Mouse (Mus musculus): ENCODE results near the gene 9930021J03Rik. TPM values are rescaled to one million over a fixed set of nuclear protein-coding genes. Genes with fewer than 3 reads are reported as not detected.
A peak's percentile ranks its signal among the peaks of the same experiment; 100 is the strongest.

The 9930021J03Rik gene
- polyA plus RNA-seq, 1 experiment = 32.6 TPM

GRCm38 (mm10) chr19:29717854-29718253, 87.9 kb downstream of the 9930021J03Rik start:
- TF ChIP-seq CTCF (IDR thresholded peaks at IDR 0.05; ENCODE audit: borderline replicate concordance, extremely low read depth, insufficient read depth, insufficient read length) (no peak), POLR2A (IDR thresholded peaks at IDR 0.05; ENCODE audit: borderline replicate concordance, extremely low read depth, insufficient read depth, insufficient read length, poor library complexity, severe bottlenecking) (no peak)
- DNase-seq (ENCODE audit: low read depth) = no peak

- TF ChIP-seq POLR2A (IDR thresholded peaks at IDR 0.05; ENCODE audit: borderline replicate concordance, extremely low read depth, insufficient read depth, insufficient read length, poor library complexity, severe bottlenecking) (no peak), CTCF (IDR thresholded peaks at IDR 0.05; ENCODE audit: borderline replicate concordance, extremely low read depth, insufficient read depth, insufficient read length) (no peak)
- DNase-seq (ENCODE audit: low read depth) = no peak
Measured at GRCm38 (mm10) chr19:29713451-29713850, 92.3 kb downstream of the 9930021J03Rik start.

- no peak for TF ChIP-seq POLR2A (IDR thresholded peaks at IDR 0.05; ENCODE audit: borderline replicate concordance, extremely low read depth, insufficient read depth, insufficient read length, poor library complexity, severe bottlenecking)
- TF ChIP-seq CTCF (IDR thresholded peaks at IDR 0.05; ENCODE audit: borderline replicate concordance, extremely low read depth, insufficient read depth, insufficient read length) = no peak
Measured at GRCm38 (mm10) chr19:29709461-29709860, 96.3 kb downstream of the 9930021J03Rik start.

GRCm38 (mm10) chr19:29708461-29708860, 97.3 kb downstream of the 9930021J03Rik start:
- TF ChIP-seq POLR2A (IDR thresholded peaks at IDR 0.05; ENCODE audit: borderline replicate concordance, extremely low read depth, insufficient read depth, insufficient read length, poor library complexity, severe bottlenecking) (no peak), CTCF (IDR thresholded peaks at IDR 0.05; ENCODE audit: borderline replicate concordance, extremely low read depth, insufficient read depth, insufficient read length) (no peak)
- no peak for DNase-seq (ENCODE audit: low read depth)

More at GRCm38 (mm10) chr19:29709461-29709860, 96.3 kb downstream of the 9930021J03Rik start:
- no peak for DNase-seq (ENCODE audit: low read depth)

GRCm38 (mm10) chr19:29708003-29708402, 97.8 kb downstream of the 9930021J03Rik start:
- TF ChIP-seq POLR2A (IDR thresholded peaks at IDR 0.05; ENCODE audit: borderline replicate concordance, extremely low read depth, insufficient read depth, insufficient read length, poor library complexity, severe bottlenecking) = no peak
- no peak for TF ChIP-seq CTCF (IDR thresholded peaks at IDR 0.05; ENCODE audit: borderline replicate concordance, extremely low read depth, insufficient read depth, insufficient read length)
- no peak for DNase-seq (ENCODE audit: low read depth)

GRCm38 (mm10) chr19:29707314-29707898, 98.4 kb downstream of the 9930021J03Rik start:
- DNase-seq (ENCODE audit: low read depth) = no peak
- no peak for TF ChIP-seq POLR2A (IDR thresholded peaks at IDR 0.05; ENCODE audit: borderline replicate concordance, extremely low read depth, insufficient read depth, insufficient read length, poor library complexity, severe bottlenecking)
- no peak for TF ChIP-seq CTCF (IDR thresholded peaks at IDR 0.05; ENCODE audit: borderline replicate concordance, extremely low read depth, insufficient read depth, insufficient read length)

- DNase-seq (ENCODE audit: low read depth) = no peak
- TF ChIP-seq CTCF (IDR thresholded peaks at IDR 0.05; ENCODE audit: borderline replicate concordance, extremely low read depth, insufficient read depth, insufficient read length) (no peak), POLR2A (IDR thresholded peaks at IDR 0.05; ENCODE audit: borderline replicate concordance, extremely low read depth, insufficient read depth, insufficient read length, poor library complexity, severe bottlenecking) (no peak)
Measured at GRCm38 (mm10) chr19:29704436-29704835, 101.4 kb downstream of the 9930021J03Rik start.

GRCm38 (mm10) chr19:29701707-29702106, 104.1 kb downstream of the 9930021J03Rik start:
- TF ChIP-seq POLR2A (IDR thresholded peaks at IDR 0.05; ENCODE audit: borderline replicate concordance, extremely low read depth, insufficient read depth, insufficient read length, poor library complexity, severe bottlenecking) = no peak
- no peak for TF ChIP-seq CTCF (IDR thresholded peaks at IDR 0.05; ENCODE audit: borderline replicate concordance, extremely low read depth, insufficient read depth, insufficient read length)
- DNase-seq (ENCODE audit: low read depth) = peak; percentile 18

- DNase-seq (ENCODE audit: low read depth) = no peak
- TF ChIP-seq CTCF (IDR thresholded peaks at IDR 0.05; ENCODE audit: borderline replicate concordance, extremely low read depth, insufficient read depth, insufficient read length) (no peak), POLR2A (IDR thresholded peaks at IDR 0.05; ENCODE audit: borderline replicate concordance, extremely low read depth, insufficient read depth, insufficient read length, poor library complexity, severe bottlenecking) (no peak)
Measured at GRCm38 (mm10) chr19:29697245-29697874, 108.4 kb downstream of the 9930021J03Rik start, which contains the start of gene Mlana. TSS of gene Mlana (plus strand) at chr19:29697824.

GRCm38 (mm10) chr19:29696840-29697239, 108.9 kb downstream of the 9930021J03Rik start:
- no peak for TF ChIP-seq POLR2A (IDR thresholded peaks at IDR 0.05; ENCODE audit: borderline replicate concordance, extremely low read depth, insufficient read depth, insufficient read length, poor library complexity, severe bottlenecking)
- TF ChIP-seq CTCF (IDR thresholded peaks at IDR 0.05; ENCODE audit: borderline replicate concordance, extremely low read depth, insufficient read depth, insufficient read length) = no peak
- no peak for DNase-seq (ENCODE audit: low read depth)

- TF ChIP-seq POLR2A (IDR thresholded peaks at IDR 0.05; ENCODE audit: borderline replicate concordance, extremely low read depth, insufficient read depth, insufficient read length, poor library complexity, severe bottlenecking) = no peak
- TF ChIP-seq CTCF (IDR thresholded peaks at IDR 0.05; ENCODE audit: borderline replicate concordance, extremely low read depth, insufficient read depth, insufficient read length) = no peak
- DNase-seq (ENCODE audit: low read depth) = no peak
Measured at GRCm38 (mm10) chr19:29696309-29696708, 109.5 kb downstream of the 9930021J03Rik start.

- TF ChIP-seq POLR2A (IDR thresholded peaks at IDR 0.05; ENCODE audit: borderline replicate concordance, extremely low read depth, insufficient read depth, insufficient read length, poor library complexity, severe bottlenecking) (no peak), CTCF (IDR thresholded peaks at IDR 0.05; ENCODE audit: borderline replicate concordance, extremely low read depth, insufficient read depth, insufficient read length) (no peak)
- DNase-seq (ENCODE audit: low read depth) = no peak
Measured at GRCm38 (mm10) chr19:29695071-29695470, 110.7 kb downstream of the 9930021J03Rik start.
